Mouse (Mus musculus): Measurements from ENCODE around the gene Eci3. TPM values are rescaled to one million over a fixed set of nuclear protein-coding genes. Genes with fewer than 3 reads are reported as not detected.

Eci3 gene
- total and polyA plus RNA-seq, 3 experiments: 0.35 to 0.93 TPM; not detected in 1

DNA sequence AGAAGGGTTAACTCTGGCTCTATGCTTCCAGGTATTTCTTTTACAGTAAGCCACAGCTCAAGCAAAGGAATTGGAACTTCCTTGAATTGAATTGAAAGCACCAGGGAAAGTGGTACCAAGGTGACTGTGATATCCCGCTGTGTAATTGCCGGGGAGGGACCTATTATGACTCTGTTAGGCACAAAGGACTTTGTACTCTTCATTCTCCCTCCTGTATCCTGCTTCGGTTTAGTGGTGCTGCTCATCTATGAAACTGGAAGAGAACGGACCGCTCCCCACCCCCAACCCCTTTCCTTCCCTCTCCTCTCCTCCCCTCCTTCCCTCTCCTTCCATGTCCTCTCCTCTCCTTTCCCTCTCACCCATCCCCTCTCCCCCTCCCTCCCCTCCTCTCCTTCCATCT lies 1.3 kb upstream of the Eci3 start:
- Histone ChIP-seq H3K36me3 (ENCODE audit: control insufficient read depth in 1 of 2, insufficient read depth in 2 of 2, low read length in 2 of 2) (no peaks in the 10 kb centered on the region), H3K79me2 (ENCODE audit: control insufficient read depth, insufficient read depth, low read length, poor library complexity) (no peaks in the 10 kb centered on the region), H3K9ac (ENCODE audit: control insufficient read depth, low read depth, low read length, poor library complexity, severe bottlenecking) (no peak overlapping the region), H3K4me1 (ENCODE audit: control insufficient read depth in 1 of 2, insufficient read depth in 2 of 2, low read length in 2 of 2) (no peaks in the 10 kb centered on the region), H3K4me3 (ENCODE audit: control insufficient read depth in 1 of 2, insufficient read depth in 1 of 2, low read depth in 2 of 2, low read length in 2 of 2) (peak overlapping the region; percentile 46 to 55; a peak in 2 of 4 replicates), H3K27me3 (ENCODE audit: control insufficient read depth in 1 of 2, insufficient read depth in 2 of 2, low read length in 2 of 2) (peaks cover 0 to 2% of the 10 kb centered on the region in 2 experiments), H3K27ac (ENCODE audit: control insufficient read depth, low read depth, low read length) (no peak overlapping the region), H3K9me3 (replicated peaks; ENCODE audit: insufficient read depth, low read length) (no peaks in the 10 kb centered on the region)
- TF ChIP-seq E2F4 (IDR thresholded peaks at IDR 0.05; ENCODE audit: borderline replicate concordance, low read depth, low read length) (no peak), SIN3A (IDR thresholded peaks at IDR 0.05; ENCODE audit: low read length) (no peak), KAT2A (conservative IDR thresholded peaks at IDR 0.05; ENCODE audit: low read depth, low read length) (no peak), MEF2A (IDR thresholded peaks at IDR 0.05; ENCODE audit: extremely low read depth, insufficient replicate concordance, low read depth, low read length, poor library complexity, severe bottlenecking) (no peak)
- no peak for DNase-seq (ENCODE audit: low read depth, low spot score)

DNA sequence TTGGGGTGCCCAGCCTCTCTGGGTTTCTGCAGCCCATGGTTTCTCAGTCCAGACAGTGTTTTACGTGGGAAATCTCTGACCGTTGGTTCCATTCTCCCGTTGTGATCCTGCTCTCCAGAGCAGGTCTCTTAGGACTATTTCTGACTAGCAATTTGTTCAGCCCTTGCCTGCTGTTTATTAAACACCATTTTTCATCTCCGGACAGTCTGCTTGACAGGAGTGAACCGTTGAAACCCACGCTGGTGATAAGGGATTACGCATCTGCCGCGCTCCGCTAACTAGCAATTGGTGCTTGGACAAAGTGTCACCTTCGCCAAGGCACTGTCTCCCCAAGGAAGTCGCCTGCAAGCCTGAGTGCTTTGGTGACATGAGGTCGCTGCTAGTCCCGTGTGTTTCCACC lies 809 bp upstream of the Eci3 start:
- TF ChIP-seq SMC3 (IDR thresholded peaks at IDR 0.05; ENCODE audit: low read depth, low read length) (no peak), MYB (IDR thresholded peaks at IDR 0.05; ENCODE audit: low read depth, low read length) (no peak), NELFE (IDR thresholded peaks at IDR 0.05; ENCODE audit: low read depth, low read length) (no peak), CHD2 (IDR thresholded peaks at IDR 0.05; ENCODE audit: low read length) (no peak), GABPA (IDR thresholded peaks at IDR 0.05; ENCODE audit: low read depth, low read length) (no peak), MAZ (IDR thresholded peaks at IDR 0.05; ENCODE audit: low read depth, low read length) (no peak), E2F4 (IDR thresholded peaks at IDR 0.05; ENCODE audit: borderline replicate concordance, low read depth, low read length) (no peak), ETS1 (IDR thresholded peaks at IDR 0.05; ENCODE audit: low read depth, low read length) (no peak), ZNF384 (IDR thresholded peaks at IDR 0.05; ENCODE audit: low read depth, low read length) (no peak), MYC (IDR thresholded peaks at IDR 0.05; ENCODE audit: low read depth, low read length) (no peak), JUND (IDR thresholded peaks at IDR 0.05; ENCODE audit: low read depth, low read length) (no peak), TAL1 (IDR thresholded peaks at IDR 0.05; ENCODE audit: low read length) (no peak), MXI1 (IDR thresholded peaks at IDR 0.05; ENCODE audit: low read depth, low read length) (no peak), GATA1 (IDR thresholded peaks at IDR 0.05; ENCODE audit: low read depth, low read length) (no peak), USF1 (IDR thresholded peaks at IDR 0.05; ENCODE audit: low read depth, low read length) (no peak), SIN3A (IDR thresholded peaks at IDR 0.05; ENCODE audit: low read length) (no peak), CHD1 (IDR thresholded peaks at IDR 0.05; ENCODE audit: low read depth, low read length) (no peak), MAX (IDR thresholded peaks at IDR 0.05; ENCODE audit: low read length) (no peak), ELF1 (IDR thresholded peaks at IDR 0.05; ENCODE audit: low read depth, low read length) (no peak), UBTF (IDR thresholded peaks at IDR 0.05; ENCODE audit: borderline replicate concordance, insufficient read depth, low read depth, low read length) (no peak)
- Histone ChIP-seq H3K4me3 (ENCODE audit: control insufficient read depth in 1 of 2, insufficient read depth in 1 of 2, low read depth in 2 of 2, low read length in 2 of 2) (peak overlapping the region; percentile 46 to 55), H3K27ac (ENCODE audit: control insufficient read depth, low read depth, low read length) (no peak overlapping the region), H3K4me1 (ENCODE audit: control insufficient read depth in 1 of 2, insufficient read depth in 2 of 2, low read length in 2 of 2) (no peaks in the 10 kb centered on the region), H3K36me3 (ENCODE audit: control insufficient read depth in 1 of 2, insufficient read depth in 2 of 2, low read length in 2 of 2) (no peaks in the 10 kb centered on the region), H3K79me2 (ENCODE audit: control insufficient read depth, insufficient read depth, low read length, poor library complexity) (no peaks in the 10 kb centered on the region), H3K27me3 (ENCODE audit: control insufficient read depth in 1 of 2, insufficient read depth in 2 of 2, low read length in 2 of 2) (peaks cover 0 to 2% of the 10 kb centered on the region in 2 experiments), H3K9me3 (replicated peaks; ENCODE audit: insufficient read depth, low read length) (no peaks in the 10 kb centered on the region), H3K9ac (ENCODE audit: control insufficient read depth, low read depth, low read length, poor library complexity, severe bottlenecking) (peak overlapping the region; percentile 28; the same call in 1 of the 2 replicates)
- DNase-seq (ENCODE audit: low read depth, low spot score): peak; percentile 24

All from MEL (cell line).